Mouse (Mus musculus) ES-E14 (cell line): ENCODE data around the gene Chst15. TPM values are rescaled to one million over a fixed set of nuclear protein-coding genes. Genes with fewer than 3 reads are reported as not detected.

ENCODE experiments used
- DNase-seq: peaks from one replicate; pipeline ENCODE4 v3.0.0-alpha.2; 2013; ENCODE audit warnings: low read depth, low spot score
- H3K27ac ChIP-seq: 2 replicates; pipeline ENCODE4 v1.5.1; 2012; ENCODE audit warnings: low read depth, mild to moderate bottlenecking, low read length, moderate library complexity, mixed read lengths; ENCODE audit not compliant: poor library complexity, insufficient read depth, severe bottlenecking
- H3K36me3 ChIP-seq: 2 replicates; pipeline ENCODE4 v1.6.1; 2012; ENCODE audit warnings: mild to moderate bottlenecking, low read length, moderate library complexity, mixed read lengths; ENCODE audit not compliant: control insufficient read depth, poor library complexity, insufficient read depth, severe bottlenecking
- H3K4me1 ChIP-seq, 2 experiments: fragments of 150-350 bp in 1 of 2; sonication (generic) in 1 of 2; 2 replicates each; pipeline ENCODE4 v1.6.1; 2012; ENCODE audit warnings: low read length in 2 of 2, mild to moderate bottlenecking in 1 of 2, mixed read lengths in 1 of 2; ENCODE audit not compliant: control insufficient read depth in 2 of 2, insufficient read depth in 2 of 2, poor library complexity in 1 of 2
- H3K4me3 ChIP-seq, 2 experiments: fragments of 150-350 bp in 1 of 2; sonication (generic) in 1 of 2; 2 replicates each; pipeline ENCODE4 v1.5.1; 2012; ENCODE audit warnings: low read length in 2 of 2, low read depth in 1 of 2, mild to moderate bottlenecking in 1 of 2, mixed read lengths in 1 of 2; ENCODE audit not compliant: insufficient read depth in 1 of 2, poor library complexity in 1 of 2, severe bottlenecking in 1 of 2
- H3K9ac ChIP-seq: 2 replicates; pipeline ENCODE4 v1.6.1; 2012; ENCODE audit warnings: low read depth, mild to moderate bottlenecking, low read length, mixed read lengths; ENCODE audit not compliant: poor library complexity, insufficient read depth, severe bottlenecking
- H3K9me3 ChIP-seq: fragments of 150-350 bp; sonication (generic); 2 replicates; pipeline ENCODE4 v1.6.1; 2012; ENCODE audit warnings: low read depth, mild to moderate bottlenecking, low read length; ENCODE audit not compliant: control insufficient read depth, insufficient read depth
- CHD2 ChIP-seq: IDR thresholded peaks from 2 replicates; pipeline ENCODE4 v1.6.1; 2014; ENCODE audit warnings: mild to moderate bottlenecking, low read depth, low read length, inconsistent platforms
- HCFC1 ChIP-seq: IDR thresholded peaks from 2 replicates; pipeline ENCODE4 v1.6.1; 2012; ENCODE audit warnings: low read length, inconsistent platforms, borderline replicate concordance; ENCODE audit not compliant: insufficient read depth
- MAFK ChIP-seq: IDR thresholded peaks from 2 replicates; pipeline ENCODE4 v1.6.1; 2014; ENCODE audit warnings: mild to moderate bottlenecking, low read depth, low read length, inconsistent platforms; ENCODE audit not compliant: insufficient read depth
- ZC3H11A ChIP-seq: IDR thresholded peaks from 2 replicates; pipeline ENCODE4 v1.6.1; 2012; ENCODE audit warnings: low read depth, mild to moderate bottlenecking, inconsistent platforms, low read length, borderline replicate concordance
- ZNF384 ChIP-seq: IDR thresholded peaks from 2 replicates; pipeline ENCODE4 v1.6.1; 2012; ENCODE audit warnings: low read depth, low read length, inconsistent platforms
- in situ Hi-C, 2 experiments: fragments of 600-800 bp; cut with MboI; formaldehyde crosslinking; loops; one replicate each; pipeline ENCODE4 v1.15.1; 2025; ENCODE audit warnings: low sequenced_read_pairs in 2 of 2, inconsistent platforms in 1 of 2; ENCODE audit not compliant: unreplicated experiment in 2 of 2
- total RNA-seq: library from RNA; depleted of rRNA; stranded (reverse); fragments of 300-350 nt; gene quantifications from 2 replicates; pipeline ENCODE4 v1.2.3, GENCODE M21; 2012

Chst15 gene
- total RNA-seq, 1 experiment = 8.4 TPM

GRCm38 (mm10) chr7:132198806-132199205, 118.2 kb downstream of the Chst15 start:
- DNase-seq = no peak
- Histone ChIP-seq H3K9ac (no peak overlapping the region), H3K36me3 (no peaks in the 10 kb centered on the region), H3K27ac (no peak overlapping the region), H3K4me1 (no peaks in the 10 kb centered on the region), H3K9me3 (no peaks in the 10 kb centered on the region), H3K4me3 (no peak overlapping the region)
- TF ChIP-seq HCFC1 (no peak), ZNF384 (no peak), MAFK (no peak), CHD2 (no peak), ZC3H11A (no peak)
- in situ Hi-C loops = no loop called here

GRCm38 (mm10) chr7:132197817-132198475, 119.1 kb downstream of the Chst15 start:
- no peaks in the 10 kb centered on the region for H3K36me3 ChIP-seq
- DNase-seq = no peak
- H3K27ac ChIP-seq = no peak overlapping the region
- in situ Hi-C loops = no loop called here
- H3K9ac ChIP-seq = no peak overlapping the region
- H3K4me3 ChIP-seq = no peak overlapping the region
- no peak for TF ChIP-seq ZNF384
- TF ChIP-seq HCFC1 = no peak
- TF ChIP-seq ZC3H11A = no peak
- TF ChIP-seq CHD2 = no peak
- TF ChIP-seq MAFK = no peak
- H3K4me1 ChIP-seq = no peaks in the 10 kb centered on the region
- H3K9me3 ChIP-seq = no peaks in the 10 kb centered on the region

DNA sequence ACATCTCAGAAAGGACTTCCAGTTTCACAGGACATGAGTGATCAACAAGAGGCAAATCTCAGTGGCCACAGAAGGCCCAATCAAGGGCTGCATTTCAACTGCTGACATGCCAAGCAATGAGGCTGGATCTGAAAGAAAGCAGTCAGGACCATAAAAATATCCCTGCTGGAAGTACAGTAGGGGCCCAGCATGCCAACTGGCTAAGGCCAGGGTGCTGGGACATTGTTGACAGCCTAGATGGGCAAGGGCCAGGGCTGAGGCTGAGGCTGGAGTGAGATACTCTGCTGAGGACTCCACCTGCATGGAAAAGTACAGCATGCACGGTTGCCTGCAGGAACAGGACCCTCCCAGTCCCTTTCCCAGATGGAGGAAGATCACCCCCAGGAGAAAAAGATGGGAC, 120.4 kb downstream of the Chst15 start:
- no peak for DNase-seq
- in situ Hi-C loops = no loop called here
- no peaks in the 10 kb centered on the region for H3K9me3 ChIP-seq

GRCm38 (mm10) chr7:132193606-132194005, 123.4 kb downstream of the Chst15 start:
- Histone ChIP-seq H3K9ac (no peak overlapping the region), H3K9me3 (no peaks in the 10 kb centered on the region), H3K4me3 (no peak overlapping the region), H3K27ac (no peak overlapping the region), H3K36me3 (no peaks in the 10 kb centered on the region), H3K4me1 (no peaks in the 10 kb centered on the region)
- in situ Hi-C loops = no loop called here
- TF ChIP-seq ZC3H11A = no peak
- no peak for TF ChIP-seq CHD2
- TF ChIP-seq HCFC1 = no peak
- TF ChIP-seq MAFK = no peak
- TF ChIP-seq ZNF384 = no peak
- no peak for DNase-seq

More for the DNA sequence above, 120.4 kb downstream of the Chst15 start:
- no peak for TF ChIP-seq HCFC1
- no peak for TF ChIP-seq MAFK
- no peak for TF ChIP-seq ZNF384
- no peak for TF ChIP-seq CHD2
- no peak for TF ChIP-seq ZC3H11A
- Histone ChIP-seq H3K4me3 (no peak overlapping the region), H3K36me3 (no peaks in the 10 kb centered on the region), H3K9ac (no peak overlapping the region), H3K27ac (no peak overlapping the region), H3K4me1 (no peaks in the 10 kb centered on the region)
